Mouse (Mus musculus) midbrain, postnatal 0 days (tissue): ENCODE results near the gene Sytl3. TPM values are rescaled to one million over a fixed set of nuclear protein-coding genes. Genes with fewer than 3 reads are reported as not detected.

Experiments used
- ATAC-seq: fragments of 200-750 bp; cut with Nextera tagmentation; 2 replicates; pipeline ENCODE4 v1.8.0; 2017; ENCODE audit warnings: moderate number of reproducible peaks, mild to moderate bottlenecking, moderate TSS enrichment, moderate library complexity; ENCODE audit not compliant: low FRiP score
- DNase-seq: peaks from one replicate; pipeline ENCODE4 v3.0.0-alpha.2; 2015; ENCODE audit warnings: low spot score
- H3K27ac ChIP-seq: fragments of 300-500 bp; sonication (generic); 2 replicates; pipeline ENCODE4 v1.5.1; 2014; ENCODE audit warnings: low read depth, mild to moderate bottlenecking, low read length, mixed read lengths
- H3K27me3 ChIP-seq: fragments of 300-500 bp; sonication (generic); 2 replicates; pipeline ENCODE4 v1.6.1; 2014; ENCODE audit warnings: low read length, control low read depth, mixed read lengths; ENCODE audit not compliant: insufficient read depth
- H3K36me3 ChIP-seq: fragments of 300-500 bp; sonication (generic); 2 replicates; pipeline ENCODE4 v1.6.1; 2014; ENCODE audit warnings: low read length, control low read depth, mixed read lengths; ENCODE audit not compliant: insufficient read depth
- H3K4me1 ChIP-seq: fragments of 300-500 bp; sonication (generic); 2 replicates; pipeline ENCODE4 v1.6.1; 2014; ENCODE audit warnings: mild to moderate bottlenecking, control low read depth, antibody characterized with exemption, low read length, mixed read lengths; ENCODE audit not compliant: insufficient read depth
- H3K4me2 ChIP-seq: fragments of 300-500 bp; sonication (generic); 2 replicates; pipeline ENCODE4 v1.6.1; 2014; ENCODE audit warnings: low read depth, mild to moderate bottlenecking, low read length, mixed read lengths; ENCODE audit not compliant: poor library complexity, severe bottlenecking
- H3K4me3 ChIP-seq: fragments of 300-500 bp; sonication (generic); 2 replicates; pipeline ENCODE4 v1.5.1; 2014; ENCODE audit warnings: low read depth, mild to moderate bottlenecking, low read length, moderate library complexity
- H3K9ac ChIP-seq: fragments of 300-500 bp; sonication (generic); replicated peaks from 2 replicates; pipeline ENCODE4 v1.6.1; 2014; ENCODE audit warnings: mild to moderate bottlenecking, low read length, moderate library complexity, mixed read lengths; ENCODE audit not compliant: poor library complexity, severe bottlenecking
- H3K9me3 ChIP-seq: fragments of 300-500 bp; sonication (generic); 2 replicates; pipeline ENCODE4 v1.6.1; 2016; ENCODE audit warnings: low read length, control low read depth
- CTCF ChIP-seq: IDR thresholded peaks from 2 replicates; pipeline ENCODE4 v1.5.1; 2016; ENCODE audit warnings: antibody characterized with exemption, mild to moderate bottlenecking
- WGBS: fragments of 180-500 bp; shearing (Covaris S2); extraction: QIAGEN DNeasy Blood & Tissue Kit; methylation state at CpG from one replicate; pipeline ENCODE4 v1.1.7; 2014; 5-methylcytosine and 5-hydroxymethylcytosine counted together
- polyA plus RNA-seq: library from polyadenylated mRNA; unstranded; fragments of >200 nt; fragmentation: Nextera tagmentation; extraction: Ambion mirVana; gene quantifications from 2 replicates; pipeline ENCODE4 v1.2.1, GENCODE M21; 2015
- total RNA-seq: library from RNA; depleted of rRNA; stranded (reverse); fragments of >200 nt; gene quantifications from 2 replicates; pipeline ENCODE4 v1.2.3, GENCODE M21; 2014

Gene Sytl3
- total and polyA plus RNA-seq, 2 experiments from 2014 or later, result 0.65 TPM; not detected in 1

DNA sequence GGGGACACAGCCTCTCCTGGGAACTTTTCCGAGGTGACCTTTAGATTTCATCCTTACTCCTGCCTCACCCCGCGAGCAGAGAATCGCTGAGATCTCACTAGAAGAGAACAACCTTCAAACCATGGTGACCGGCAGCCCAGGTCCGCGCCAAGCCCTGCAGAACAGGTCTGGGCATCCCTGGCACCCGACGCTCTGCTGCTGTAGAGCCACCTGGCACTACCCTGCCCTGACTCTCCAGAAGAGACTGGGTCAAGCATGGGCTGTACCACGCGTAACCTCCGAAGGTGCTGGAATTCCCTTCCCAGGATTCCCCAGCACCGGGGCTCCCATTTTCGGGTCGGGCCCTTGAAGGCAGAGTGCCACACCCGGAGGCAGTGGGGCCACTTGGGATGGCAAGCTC lies 99.0 kb downstream of the Sytl3 start:
- Histone ChIP-seq H3K36me3 (peaks cover 2% of the 10 kb centered on the region; the same call in 1 of the 2 replicates), H3K9ac (no peak overlapping the region), H3K27ac (no peak overlapping the region), H3K4me2 (no peak overlapping the region), H3K4me1 (no peaks in the 10 kb centered on the region), H3K9me3 (no peaks in the 10 kb centered on the region), H3K4me3 (no peak overlapping the region), H3K27me3 (no peaks in the 10 kb centered on the region)
- ATAC-seq, result no peak
- no peak for DNase-seq
- no peak for TF ChIP-seq CTCF
- 98% methylated on average over 16 of the region's 16 CpGs for WGBS

- WGBS, result 53% methylated on average over 8 of the region's 8 CpGs
- Histone ChIP-seq H3K4me2 (no peak overlapping the region), H3K4me1 (no peaks in the 10 kb centered on the region), H3K27ac (no peak overlapping the region), H3K27me3 (no peaks in the 10 kb centered on the region), H3K9ac (no peak overlapping the region), H3K36me3 (peaks cover under 1% of the 10 kb centered on the region; the same call in 1 of the 2 replicates), H3K9me3 (no peaks in the 10 kb centered on the region), H3K4me3 (no peak overlapping the region)
- TF ChIP-seq CTCF, result no peak
- DNase-seq (no peak), ATAC-seq (no peak)
Measured at GRCm38 (mm10) chr17:6758845-6759244, 100.0 kb downstream of the Sytl3 start.

DNA sequence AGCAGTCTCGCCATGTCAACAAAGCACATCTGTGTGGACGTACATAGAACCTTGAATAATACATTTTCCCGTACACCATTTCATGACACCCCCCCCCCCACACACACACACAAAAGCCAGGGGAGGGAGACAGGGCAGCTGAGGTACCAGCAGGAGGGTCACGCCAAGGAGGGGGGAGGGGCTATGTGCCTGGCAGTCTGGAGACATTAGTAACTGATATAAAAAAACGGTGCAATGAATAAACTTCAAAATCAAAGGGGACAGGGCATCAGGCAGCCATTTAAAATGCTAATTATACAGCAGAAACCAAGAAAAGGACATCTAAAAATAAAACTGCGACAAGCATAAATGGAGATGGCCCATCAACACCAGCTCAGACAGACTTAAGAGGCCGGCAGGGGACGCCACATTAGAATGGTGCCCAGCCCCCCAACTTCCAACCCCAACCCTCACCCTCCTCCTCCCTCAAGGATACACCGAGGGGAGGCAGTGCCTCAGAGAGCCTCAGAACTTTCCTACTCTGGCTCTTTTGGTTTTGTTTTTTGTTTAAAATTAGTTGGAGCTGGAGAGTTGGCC lies 100.9 kb downstream of the Sytl3 start:
- Histone ChIP-seq H3K27ac (no peak overlapping the region), H3K36me3 (no peaks in the 10 kb centered on the region), H3K9me3 (no peaks in the 10 kb centered on the region), H3K4me2 (no peak overlapping the region), H3K4me3 (no peak overlapping the region), H3K9ac (no peak overlapping the region), H3K27me3 (no peaks in the 10 kb centered on the region), H3K4me1 (no peaks in the 10 kb centered on the region)
- TF ChIP-seq CTCF, result no peak
- 37% methylated on average over 9 of the region's 9 CpGs for WGBS
- ATAC-seq, result no peak
- DNase-seq, result no peak

DNA sequence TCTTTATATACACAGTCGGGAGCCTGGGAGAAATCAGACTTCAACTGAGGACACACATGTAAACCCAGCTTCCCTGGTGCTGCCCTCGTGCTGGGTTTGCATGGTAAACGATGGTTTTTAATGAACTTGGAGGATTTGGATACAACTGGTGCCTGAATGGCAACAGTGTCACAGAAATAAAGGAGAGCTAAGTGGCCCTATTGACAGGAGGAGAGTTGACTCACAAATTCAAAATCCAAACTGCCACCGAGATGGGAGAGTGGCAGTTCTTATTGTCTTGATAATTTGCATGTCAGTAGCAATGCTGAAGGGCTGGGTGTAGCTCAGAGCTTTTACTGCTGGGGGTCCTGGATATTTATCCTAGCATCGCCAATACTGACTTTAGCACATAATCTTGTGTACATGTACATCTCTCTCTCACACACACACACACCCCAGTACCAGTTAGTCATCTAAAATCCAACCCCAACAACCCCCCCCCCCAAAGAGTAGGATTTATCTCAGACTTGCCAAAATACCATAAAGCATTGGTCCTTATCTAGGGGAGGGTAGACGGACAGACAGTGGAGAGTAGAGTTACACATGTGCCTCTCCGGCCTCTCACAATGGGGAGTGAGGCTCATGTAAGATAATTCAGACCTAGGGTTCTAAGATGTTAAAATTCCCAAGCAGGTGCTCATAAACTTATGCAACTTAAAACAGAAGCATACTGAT lies 104.8 kb downstream of the Sytl3 start:
- no peak for TF ChIP-seq CTCF
- Histone ChIP-seq H3K4me1 (no peaks in the 10 kb centered on the region), H3K9me3 (no peaks in the 10 kb centered on the region), H3K36me3 (no peaks in the 10 kb centered on the region), H3K27me3 (no peaks in the 10 kb centered on the region), H3K4me3 (no peak overlapping the region), H3K4me2 (no peak overlapping the region), H3K9ac (no peak overlapping the region), H3K27ac (no peak overlapping the region)
- ATAC-seq, result no peak
- 26% methylated on average over 7 of the region's 7 CpGs for WGBS
- DNase-seq, result no peak

- WGBS, result 70% methylated on average over 7 of the region's 7 CpGs
- H3K4me2 ChIP-seq, result no peak overlapping the region
- no peaks in the 10 kb centered on the region for H3K9me3 ChIP-seq
- no peaks in the 10 kb centered on the region for H3K4me1 ChIP-seq
- DNase-seq, result no peak
- TF ChIP-seq CTCF, result no peak
- H3K27me3 ChIP-seq, result no peaks in the 10 kb centered on the region
- no peak overlapping the region for H3K9ac ChIP-seq
- no peak for ATAC-seq
- H3K36me3 ChIP-seq, result no peaks in the 10 kb centered on the region
- no peak overlapping the region for H3K27ac ChIP-seq
- no peak overlapping the region for H3K4me3 ChIP-seq
Measured at GRCm38 (mm10) chr17:6764227-6764593, 105.3 kb downstream of the Sytl3 start.

DNA sequence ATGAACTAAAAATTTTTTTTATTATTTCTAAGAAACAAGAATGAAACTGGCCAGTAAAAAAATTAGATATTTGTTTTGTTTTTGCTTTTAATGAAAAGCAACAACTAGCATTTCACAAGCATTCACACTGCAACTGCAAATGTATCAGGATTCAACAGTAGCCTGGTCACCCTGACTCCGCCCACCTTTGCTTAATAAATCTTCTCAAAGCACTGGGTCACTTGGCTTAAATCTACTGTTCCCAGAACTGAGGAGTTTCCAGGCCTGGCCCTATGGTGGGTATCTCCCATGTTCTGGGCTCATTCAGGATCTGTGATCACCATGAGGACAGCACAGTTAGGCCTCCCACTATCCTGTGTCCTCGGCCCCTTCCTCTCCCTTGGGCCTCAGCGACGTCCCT lies 105.8 kb downstream of the Sytl3 start:
- WGBS, result 81% methylated on average over 4 of the region's 4 CpGs
- Histone ChIP-seq H3K9ac (no peak overlapping the region), H3K27me3 (no peaks in the 10 kb centered on the region), H3K4me2 (no peak overlapping the region), H3K36me3 (no peaks in the 10 kb centered on the region), H3K27ac (no peak overlapping the region), H3K9me3 (no peaks in the 10 kb centered on the region), H3K4me1 (no peaks in the 10 kb centered on the region), H3K4me3 (no peak overlapping the region)
- ATAC-seq (no peak), DNase-seq (no peak)
- no peak for TF ChIP-seq CTCF
